Mouse (Mus musculus): ENCODE measurements around the gene Ppm1l.

Ppm1l gene

DNA sequence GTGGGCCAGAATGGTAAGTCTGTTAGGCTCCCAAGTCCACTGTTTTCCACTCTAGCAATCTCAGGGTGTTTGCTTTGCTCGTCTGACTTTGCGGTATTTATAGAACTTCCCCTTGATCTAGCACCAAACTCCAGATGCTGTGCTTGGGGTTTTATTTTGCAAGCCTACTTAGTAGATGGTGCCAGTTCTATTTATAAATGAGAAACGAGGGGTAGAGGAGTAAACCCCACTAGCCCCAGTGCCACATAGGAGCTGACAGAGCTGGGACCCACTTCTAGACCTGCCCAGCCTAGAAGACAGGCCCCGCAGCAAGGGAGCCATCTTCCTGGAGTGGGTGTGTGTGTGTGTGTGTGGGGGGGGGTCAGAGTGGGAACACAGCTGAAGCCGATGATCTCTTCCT lies 130.3 kb downstream of the Ppm1l start:
- DNase-seq: no peak

DNA sequence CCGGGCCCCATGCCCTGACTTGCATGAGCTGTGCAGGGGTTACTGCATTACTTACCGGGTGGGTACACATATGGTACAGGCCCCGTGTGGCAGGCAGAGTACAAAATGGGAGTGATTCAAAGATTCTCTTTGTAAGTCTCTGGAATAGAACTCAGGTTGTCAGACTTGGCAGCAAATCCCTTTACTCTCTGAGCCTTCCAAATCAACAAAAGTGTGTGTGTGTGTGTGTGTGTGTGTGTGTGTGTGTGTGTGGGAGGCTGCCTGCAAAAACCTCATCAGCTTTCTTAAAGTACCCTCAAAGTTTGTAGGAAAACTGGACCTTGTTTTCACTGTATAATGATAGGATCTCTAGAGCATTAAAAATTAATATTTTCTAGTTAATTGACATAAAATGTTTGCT lies 132.4 kb downstream of the Ppm1l start:
- DNase-seq: no peak

DNA sequence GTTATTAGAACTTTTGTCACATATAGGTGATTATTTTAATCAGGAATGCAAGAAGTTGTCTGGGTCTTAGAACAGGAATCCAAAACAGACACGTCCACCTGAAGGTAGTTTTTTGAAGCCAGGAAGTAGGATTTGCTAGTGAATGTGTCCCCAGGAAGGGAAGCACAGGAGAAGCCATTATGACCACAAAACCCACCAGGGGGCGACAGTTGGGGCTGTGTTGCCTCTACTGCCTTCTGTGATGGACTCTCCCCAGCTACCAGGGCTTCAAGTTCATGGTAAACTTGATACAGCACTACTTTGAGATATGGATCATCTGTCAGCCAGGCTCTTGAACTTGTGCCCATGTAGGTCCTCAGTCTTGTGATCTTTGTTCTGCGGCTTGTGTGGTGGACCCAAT lies 137.7 kb downstream of the Ppm1l start:
- DNase-seq: peak; percentile 27

DNA sequence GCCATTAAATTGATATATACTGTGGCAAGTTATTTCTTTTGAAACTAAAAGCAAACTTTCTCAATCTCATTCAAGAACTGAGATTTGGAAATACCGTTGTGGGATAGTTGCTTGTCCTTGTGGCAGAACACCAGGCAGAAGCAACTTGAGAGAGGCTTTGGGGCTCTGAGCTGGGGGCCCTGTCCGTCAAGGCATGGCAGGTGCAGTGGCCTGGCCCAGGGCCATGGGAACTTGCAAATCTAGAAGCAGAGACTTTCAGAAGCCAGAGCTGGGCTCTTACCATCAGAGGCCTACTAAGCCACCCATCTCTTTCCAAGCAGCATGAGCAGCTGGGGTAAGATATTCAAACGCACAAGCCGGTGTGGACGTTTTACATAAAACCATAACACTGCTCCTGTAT lies 139.4 kb downstream of the Ppm1l start:
- DNase-seq: no peak

DNA sequence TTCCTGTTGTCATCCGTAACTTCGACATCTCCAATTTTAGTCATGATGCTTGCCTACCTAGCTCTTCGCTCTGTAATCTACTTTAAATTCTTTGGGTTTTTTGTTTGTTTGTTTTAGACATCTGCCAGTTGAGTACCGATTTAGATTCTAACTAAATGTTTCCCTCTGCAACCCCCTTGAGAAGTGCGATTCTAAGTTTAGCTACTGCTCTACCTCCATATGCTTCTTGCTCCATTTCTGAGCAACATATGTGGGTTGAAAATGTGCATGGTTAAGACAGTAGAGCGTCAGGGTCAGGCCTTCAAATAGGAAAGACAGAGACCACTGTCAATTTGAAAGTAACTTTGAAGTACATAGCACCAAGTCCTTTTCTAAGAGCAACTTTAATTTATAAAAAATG lies 142.1 kb downstream of the Ppm1l start:
- DNase-seq: no peak

DNA sequence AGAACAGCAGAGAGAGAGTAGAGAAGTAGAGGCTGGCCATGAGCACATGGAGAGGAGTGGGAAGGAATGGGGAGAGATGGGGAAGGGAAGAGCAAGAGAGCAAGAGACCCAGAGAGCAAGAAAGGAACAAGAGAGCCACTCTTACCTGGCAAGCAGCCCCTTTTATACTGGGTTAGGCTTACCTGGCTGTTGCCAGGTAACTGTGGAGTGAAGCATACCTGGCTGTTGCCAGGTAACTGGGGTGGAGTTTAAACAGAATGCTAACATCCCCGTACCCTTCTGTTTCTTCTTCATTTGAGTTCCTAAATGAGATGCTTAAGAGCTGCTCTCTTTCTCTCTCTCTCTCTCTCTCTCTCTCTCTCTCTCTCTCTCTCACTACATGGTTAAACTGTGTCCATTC lies 145.3 kb downstream of the Ppm1l start:
- DNase-seq: no peak

DNA sequence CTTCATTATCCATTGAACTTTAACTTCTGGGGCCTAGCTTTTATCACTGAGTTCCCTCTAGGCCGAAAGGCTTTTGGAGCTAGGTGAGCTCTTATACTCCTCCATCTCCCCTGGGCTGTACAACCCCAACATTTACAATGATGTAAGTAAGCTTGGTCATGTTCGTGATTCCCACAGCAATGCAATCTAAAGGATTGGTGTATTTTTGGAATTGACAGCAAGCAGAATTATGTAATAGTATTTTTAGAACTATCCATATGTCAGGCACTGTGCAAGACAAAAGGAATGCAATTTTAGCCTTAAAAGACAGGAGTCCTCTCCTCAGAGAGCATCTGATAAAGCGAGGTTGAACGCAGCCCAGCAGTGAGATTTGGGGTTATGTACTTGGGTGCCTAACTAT lies 149.1 kb downstream of the Ppm1l start:
- no peak for DNase-seq

DNA sequence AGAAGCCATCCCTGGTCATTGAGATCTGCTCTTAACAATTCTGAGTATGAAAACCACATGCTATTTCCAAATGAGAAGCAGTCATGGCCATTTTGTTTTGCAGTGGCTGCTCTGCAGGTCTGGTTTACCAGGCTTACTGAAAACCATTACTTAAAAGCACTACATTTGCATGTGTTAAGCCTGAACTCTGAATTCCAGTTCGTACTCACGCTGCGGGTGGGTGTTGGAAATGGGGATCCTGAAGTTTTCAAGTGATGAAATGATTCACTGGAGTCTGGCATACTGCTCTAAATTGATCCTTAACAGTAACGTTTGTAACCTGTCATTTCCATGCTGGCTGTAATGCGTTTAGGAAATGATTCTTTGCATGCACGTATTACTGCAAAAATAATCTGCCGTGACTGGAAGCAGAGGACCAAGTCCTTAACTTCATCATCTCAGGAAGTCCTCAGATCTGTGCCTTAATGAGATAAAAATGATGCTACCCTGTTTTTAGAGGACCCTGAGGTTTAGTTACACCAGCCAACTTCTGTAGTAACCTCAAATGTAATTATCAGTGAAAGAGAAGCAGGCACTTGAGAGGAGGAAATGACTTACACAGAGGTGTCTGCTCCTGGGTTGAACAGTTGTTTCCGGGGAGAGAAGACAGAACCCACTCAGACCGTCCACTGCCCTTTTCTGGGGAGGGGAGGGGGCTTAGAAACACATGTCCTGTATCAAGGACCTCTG lies 151.8 kb downstream of the Ppm1l start:
- no peak for DNase-seq

DNA sequence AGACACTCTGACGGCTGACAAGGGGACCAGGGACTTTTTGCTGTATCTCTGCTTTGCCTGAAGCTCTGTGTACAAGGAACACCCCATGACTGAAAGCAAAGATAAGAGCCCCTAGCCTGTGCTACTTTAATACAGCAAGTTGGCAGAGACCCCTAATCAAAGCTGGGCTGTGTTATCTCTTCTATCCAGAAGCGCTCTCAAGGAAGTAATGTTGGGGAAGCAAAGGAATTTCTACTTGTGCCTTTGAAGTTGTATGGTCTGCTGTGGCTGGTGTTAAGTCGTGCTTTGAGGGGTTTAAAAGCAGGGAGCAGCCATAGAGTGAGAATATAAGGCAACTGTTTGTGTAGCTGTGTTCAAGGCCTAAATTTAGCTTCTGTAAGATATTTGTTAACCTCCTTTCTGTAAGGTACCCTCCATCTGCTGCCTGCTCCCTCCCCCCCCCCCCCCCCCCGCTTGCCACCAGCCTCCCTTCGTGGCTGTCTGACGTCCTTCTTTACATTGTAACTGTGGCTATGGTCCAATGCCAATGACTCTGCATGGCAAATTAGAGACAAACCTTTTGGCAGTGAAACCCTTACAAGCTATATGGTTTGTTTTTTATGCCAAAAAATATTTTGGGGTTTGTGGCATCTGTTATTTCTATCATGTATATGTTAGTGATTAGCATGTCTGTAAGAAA lies 152.9 kb downstream of the Ppm1l start:
- no peak for DNase-seq

DNA sequence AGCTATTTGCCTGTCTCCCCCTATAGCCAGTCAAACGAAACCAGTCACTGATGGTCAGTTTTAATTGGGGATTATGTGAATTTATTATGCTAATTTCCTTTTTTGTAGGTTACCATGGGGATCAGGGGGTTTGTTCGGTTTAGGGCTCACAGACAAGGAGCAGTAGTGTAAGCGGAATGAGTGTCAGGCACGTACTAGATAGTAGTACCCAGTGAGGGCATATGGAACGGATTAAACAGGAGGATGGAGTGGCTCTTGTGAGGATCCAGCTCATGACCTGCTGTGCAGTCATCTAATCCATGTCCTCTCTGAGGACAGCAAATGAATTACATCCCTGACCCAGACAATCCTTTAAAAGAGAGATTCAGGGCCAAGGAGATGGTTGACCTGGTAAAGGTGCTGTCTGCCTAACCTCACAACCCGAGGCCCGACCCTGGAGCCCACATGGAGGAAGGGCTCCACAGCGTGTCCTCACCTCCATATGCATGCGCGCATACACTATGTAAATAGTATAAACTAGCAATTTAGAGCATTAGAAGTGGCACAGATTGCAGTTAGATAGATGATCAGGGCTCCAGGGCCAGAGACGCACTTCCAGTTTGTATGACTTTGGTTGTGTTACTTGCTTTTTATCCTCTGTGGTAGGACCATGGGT lies 153.6 kb downstream of the Ppm1l start:
- no peak for DNase-seq

DNA sequence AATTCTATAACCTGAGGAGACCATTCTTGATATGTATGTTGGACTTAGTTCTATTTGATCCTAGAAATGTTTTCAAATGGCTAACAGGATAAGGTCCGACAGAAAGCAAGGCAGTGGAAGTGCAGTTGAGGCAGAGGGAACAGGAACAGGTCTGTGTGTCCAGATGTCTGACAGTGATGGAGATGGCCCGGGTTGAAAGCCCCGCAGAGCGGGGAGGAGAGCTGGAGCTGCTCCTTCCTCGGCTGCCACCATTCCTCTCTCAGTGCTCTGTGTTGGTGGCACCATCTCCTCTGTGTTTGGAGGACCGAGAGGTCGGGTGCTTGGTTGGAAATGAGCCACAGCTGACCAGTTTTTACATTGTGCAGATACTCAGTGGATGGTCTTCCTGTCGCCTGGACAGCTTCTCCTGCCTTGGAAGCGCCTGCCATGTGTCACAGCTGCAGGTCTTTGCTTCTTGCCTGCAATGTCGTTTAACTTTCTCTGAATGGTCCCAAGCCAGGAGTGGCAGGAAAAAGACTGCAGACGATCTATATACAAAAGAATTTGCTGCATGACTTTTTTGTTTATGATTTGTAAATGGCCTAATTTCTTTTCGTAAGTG lies 159.3 kb downstream of the Ppm1l start:
- DNase-seq: no peak

DNA sequence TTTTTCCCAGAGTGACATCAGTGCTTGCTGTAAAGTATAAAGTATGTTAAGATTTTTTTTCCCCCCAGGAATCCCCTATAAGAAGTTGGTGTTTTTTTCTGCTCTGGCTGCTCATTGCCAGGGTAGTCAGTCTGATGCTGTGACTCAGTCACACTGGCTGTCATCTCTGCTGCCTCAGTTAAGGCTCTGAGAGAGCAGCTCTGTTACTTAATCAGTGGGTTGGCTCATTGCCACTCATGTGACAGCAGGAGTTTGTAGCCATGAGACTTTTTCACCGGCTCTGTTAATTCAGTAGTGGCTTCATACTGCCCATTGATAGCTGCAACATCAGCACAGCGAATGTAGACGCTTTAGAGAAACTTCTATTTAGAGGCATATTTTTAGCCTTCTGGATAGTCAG lies 163.3 kb downstream of the Ppm1l start:
- no peak for DNase-seq

DNA sequence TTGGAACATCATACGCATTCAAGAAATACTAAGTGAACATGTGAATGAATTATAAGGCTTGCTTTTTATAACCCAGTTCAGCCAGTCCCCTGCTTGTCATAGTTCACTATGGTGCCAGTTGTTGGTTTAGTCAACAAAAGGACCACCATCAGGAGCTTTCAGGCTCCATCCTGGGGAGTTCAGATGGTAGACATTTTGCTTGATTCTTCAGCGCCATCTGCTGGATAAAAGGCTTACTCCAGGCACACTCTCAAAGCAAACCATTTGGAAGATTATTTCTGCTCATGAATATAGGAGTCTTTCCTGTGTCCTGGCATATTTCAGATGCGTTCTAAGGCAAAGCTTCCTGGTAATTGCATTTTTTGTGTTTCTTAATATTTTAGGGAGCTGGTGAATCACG lies 165.2 kb downstream of the Ppm1l start:
- peak; percentile 59 for DNase-seq

DNA sequence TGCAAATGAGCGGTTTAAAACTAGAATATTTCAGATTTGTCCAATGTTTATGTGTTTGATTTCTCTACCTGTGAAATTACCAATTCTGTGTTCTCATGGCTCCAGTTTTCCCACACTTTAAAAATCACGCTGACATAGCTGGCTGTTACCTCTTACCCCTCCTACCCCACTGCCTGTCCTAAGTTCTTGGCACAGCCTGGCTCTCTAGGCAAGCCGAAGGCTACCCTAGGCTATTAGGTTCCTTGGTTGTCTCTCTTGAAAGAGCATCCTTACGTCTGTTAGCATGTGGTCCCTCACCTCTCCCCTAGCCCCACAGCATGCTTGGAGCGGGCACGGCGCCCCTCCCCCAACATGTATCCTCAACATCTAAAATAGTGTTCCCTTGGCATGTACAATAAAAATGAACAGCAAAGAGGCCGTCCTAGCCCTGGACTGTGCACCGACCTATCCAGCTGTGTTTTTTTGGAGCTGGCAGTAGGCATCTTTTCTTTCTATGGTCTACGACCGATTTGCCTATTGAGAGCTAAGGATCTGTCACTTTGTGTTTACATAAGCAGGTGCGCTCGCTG lies 167.4 kb downstream of the Ppm1l start:
- no peak for DNase-seq

DNA sequence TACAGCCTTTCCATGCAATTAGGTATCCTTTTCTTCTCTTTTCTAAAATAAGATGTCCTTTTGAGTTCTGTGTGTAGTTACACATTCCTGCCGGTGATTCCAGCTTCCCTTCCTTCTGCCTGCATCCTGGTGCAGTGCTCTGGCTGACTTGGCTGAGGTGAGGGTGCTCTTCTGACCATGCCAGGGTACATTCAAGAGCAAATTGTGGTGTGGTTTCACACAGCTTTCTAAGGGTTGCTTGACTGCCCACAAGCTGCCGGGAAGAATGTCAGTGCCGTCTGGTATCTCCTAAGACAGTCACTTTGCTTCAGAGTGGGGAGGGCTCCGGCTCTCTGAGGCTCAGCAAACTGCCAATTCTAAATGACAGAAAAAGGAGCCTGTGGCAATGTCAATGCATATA lies 167.9 kb downstream of the Ppm1l start:
- DNase-seq: no peak

DNA sequence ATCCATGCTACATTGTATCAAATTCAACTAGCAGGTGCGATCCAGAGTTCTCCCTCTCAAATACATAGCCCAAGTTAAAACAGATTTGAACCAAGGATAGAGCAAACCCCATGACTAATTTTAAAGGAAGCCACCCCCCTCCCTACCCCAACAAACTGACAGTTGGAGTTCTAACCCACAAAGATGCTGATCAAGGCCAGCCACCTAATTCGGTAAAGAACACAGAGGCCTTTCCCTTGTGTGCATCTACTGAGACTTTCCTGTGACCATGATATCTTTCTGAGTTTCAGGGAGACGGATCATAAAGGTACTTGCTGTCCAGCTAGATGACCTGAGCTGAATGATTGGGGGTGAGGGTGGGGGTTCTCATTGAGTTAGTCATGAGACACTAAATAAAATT lies 168.7 kb downstream of the Ppm1l start:
- no peak for DNase-seq

DNA sequence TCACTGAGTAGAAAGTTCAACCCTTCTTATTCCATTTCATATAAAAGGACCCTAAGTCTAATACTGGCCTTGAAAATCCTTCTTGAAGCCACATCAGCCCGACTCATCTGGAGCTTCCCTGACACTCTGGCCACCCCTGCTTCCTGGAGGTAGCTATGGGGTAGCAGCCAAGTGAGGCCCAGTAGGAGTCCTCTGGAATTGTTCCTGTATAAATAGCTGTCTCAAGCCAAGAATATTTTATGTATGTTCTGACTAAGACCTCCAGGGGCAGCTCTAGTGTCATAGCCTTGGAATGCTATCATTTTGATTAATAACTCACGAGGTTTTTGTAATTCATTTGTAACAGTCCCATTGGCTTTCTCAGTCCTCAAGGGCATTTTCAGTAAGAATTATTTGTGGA lies 169.1 kb downstream of the Ppm1l start:
- DNase-seq: no peak

DNA sequence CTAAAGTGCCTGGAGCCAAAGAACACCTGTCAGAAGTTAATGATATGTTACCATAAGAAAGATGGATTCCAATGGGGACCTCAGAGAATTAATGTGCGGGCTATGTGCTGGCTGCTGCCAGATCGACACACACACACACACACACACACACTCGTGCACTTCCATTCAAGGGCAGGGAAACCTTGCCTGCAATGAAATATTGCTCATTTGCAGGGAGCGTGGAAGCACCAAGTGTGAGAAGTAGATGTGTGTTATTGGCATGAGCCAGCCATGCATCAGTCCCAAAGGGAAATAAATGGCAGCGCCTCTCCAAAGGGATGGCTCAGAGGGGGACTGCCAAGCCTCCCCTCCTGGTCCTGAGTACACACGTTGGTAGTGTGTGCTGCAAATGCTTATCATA lies 170.8 kb downstream of the Ppm1l start:
- no peak for DNase-seq

DNA sequence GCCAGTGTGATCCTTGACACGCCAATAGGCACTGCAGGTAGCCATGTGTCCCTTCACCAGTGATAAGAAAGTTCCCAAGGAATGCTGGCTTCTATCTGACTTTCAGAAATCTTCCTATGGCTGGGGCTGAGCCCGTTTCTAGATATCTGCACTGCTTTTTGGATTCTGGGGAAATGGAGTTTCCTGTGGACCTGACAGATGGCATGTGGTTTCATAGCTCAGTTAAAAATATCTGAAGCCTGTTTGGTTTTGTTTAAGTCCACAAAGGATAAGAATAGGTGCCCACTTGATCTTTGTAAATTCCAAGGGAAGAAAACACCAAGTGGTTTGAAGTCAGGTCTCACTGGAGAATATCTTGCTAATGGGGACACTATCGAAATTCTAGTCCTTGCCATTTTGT lies 173.0 kb downstream of the Ppm1l start:
- no peak for DNase-seq

DNA sequence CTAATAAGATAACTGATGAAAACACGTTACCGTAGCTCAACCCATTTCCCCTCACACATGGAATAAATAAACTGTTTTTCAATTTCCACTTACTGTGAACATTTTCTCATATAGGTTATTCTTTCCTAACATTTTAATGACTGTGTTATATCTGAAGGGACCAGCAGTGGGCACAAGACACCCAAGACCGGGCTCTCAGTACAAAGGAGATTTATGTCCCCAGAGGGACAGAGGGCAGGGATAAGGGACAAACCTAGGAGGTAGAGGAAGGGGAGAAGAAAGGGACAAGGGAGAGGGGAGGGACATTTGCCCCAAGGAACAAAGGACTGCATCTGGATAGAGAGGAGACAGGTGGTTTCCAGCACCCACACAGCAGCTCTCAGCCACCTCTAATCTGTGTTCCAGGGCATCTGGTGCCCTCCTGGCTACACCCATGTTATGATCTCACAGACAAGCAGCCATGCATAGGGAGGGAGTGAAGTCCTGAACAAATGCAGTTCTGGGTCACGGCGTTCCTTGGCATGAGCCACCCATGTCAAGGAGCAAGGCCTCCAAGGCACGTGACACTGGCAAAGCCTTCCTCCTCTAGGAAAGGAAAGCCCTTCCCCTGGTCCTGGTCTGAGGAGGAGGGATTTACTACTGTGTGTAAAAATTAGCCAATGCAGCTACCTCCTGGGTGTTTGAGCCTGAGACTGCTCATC lies 174.5 kb downstream of the Ppm1l start:
- DNase-seq: no peak

DNA sequence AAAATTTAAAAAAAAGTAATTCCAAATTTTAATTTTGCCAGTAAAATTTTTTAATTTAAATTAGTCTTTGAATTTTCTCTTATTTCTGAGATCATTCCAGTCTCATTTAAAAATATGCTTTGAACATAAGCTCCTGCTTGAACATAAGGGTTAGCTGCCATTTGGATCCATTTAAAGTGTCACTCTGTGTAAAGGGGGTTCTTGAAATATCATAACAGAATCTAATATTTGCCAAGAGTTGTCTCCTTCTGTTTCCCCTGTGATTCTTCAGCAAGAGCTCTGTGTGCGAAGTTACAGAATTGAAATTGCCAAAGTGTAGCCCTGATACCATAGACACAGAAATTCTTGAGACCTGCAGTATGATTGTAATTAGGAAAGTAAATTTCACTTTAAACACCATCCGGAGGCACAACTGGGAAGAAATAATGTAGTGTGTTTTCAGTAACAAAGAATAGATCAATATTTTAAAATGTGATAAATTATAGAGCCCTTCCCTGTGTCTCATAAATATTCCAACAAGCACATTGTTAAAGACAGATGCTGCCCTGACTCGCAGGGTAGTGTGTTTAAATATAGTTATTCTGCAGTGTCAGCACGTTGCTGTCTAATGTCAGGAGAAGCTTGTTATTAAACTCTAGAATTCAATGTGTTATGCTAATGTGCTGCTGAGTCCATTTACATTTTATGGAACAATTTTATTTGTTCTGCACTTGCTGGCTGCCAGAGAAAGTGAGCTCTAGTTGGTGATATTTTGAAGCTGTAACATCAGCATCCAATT lies 177.8 kb downstream of the Ppm1l start:
- DNase-seq: no peak

DNA sequence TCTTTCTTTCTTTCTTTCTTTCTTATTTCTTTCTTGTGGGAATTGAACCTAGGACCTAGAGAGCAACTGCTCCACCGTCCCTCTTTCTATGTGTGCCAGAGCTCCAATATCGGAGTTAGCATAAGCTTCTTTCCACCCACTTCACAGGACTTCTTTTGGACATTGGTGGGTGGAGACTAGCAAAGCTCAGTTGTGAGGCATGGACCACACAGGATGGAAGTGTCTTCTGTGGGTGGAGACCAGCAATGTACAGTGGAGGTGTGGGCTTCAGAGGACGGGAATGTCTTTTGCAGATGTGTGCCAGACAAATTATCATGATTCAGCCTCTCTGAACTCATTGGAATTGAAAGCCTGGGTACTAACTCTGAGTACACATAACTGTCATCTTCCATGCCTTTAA lies 180.5 kb downstream of the Ppm1l start:
- no peak for DNase-seq
